Mouse (Mus musculus) forebrain, embryonic 10.5 days (tissue): ENCODE data around the gene Tnfsf15. TPM values are rescaled to one million over a fixed set of nuclear protein-coding genes. Genes with fewer than 3 reads are reported as not detected.

ENCODE experiments used
- DNase-seq: peaks from one replicate; pipeline ENCODE4 v3.0.0-alpha.2; 2017; ENCODE audit warnings: low spot score; ENCODE audit errors: extremely low spot score
- H3K27ac ChIP-seq: fragments of 300-500 bp; sonication (generic); 2 replicates; pipeline ENCODE4 v1.5.1; 2016; ENCODE audit warnings: mild to moderate bottlenecking
- H3K27me3 ChIP-seq: fragments of 300-500 bp; sonication (generic); 2 replicates; pipeline ENCODE4 v1.6.1; 2016; ENCODE audit warnings: mild to moderate bottlenecking; ENCODE audit not compliant: poor library complexity, severe bottlenecking
- H3K36me3 ChIP-seq: fragments of 300-500 bp; sonication (generic); replicated peaks from 2 replicates; pipeline ENCODE4 v1.6.1; 2016; ENCODE audit warnings: mild to moderate bottlenecking, moderate library complexity
- H3K4me1 ChIP-seq: fragments of 300-500 bp; sonication (generic); 2 replicates; pipeline ENCODE4 v1.6.1; 2016
- H3K4me3 ChIP-seq: fragments of 300-500 bp; sonication (generic); 2 replicates; pipeline ENCODE4 v1.5.1; 2016; ENCODE audit warnings: mild to moderate bottlenecking, moderate library complexity
- H3K9me3 ChIP-seq: fragments of 300-500 bp; sonication (generic); 2 replicates; pipeline ENCODE4 v1.6.1; 2016; ENCODE audit warnings: mild to moderate bottlenecking, moderate library complexity
- WGBS: fragments of 180-500 bp; shearing (Covaris S2); methylation state at CpG from one replicate; pipeline ENCODE4 v1.1.7; 2016; 5-methylcytosine and 5-hydroxymethylcytosine counted together
- polyA plus RNA-seq: library from polyadenylated mRNA; unstranded; fragments of >200 nt; fragmentation: Nextera tagmentation; extraction: Ambion mirVana; gene quantifications from 2 replicates; pipeline ENCODE4 v1.2.1, GENCODE M21; 2016

Gene Tnfsf15
- polyA plus RNA-seq, 1 experiment from 2014 or later = not detected

GRCm38 (mm10) chr4:63738364-63738997 lies 6.4 kb downstream of the Tnfsf15 start:
- Histone ChIP-seq H3K9me3 (no peaks in the 10 kb centered on the region), H3K36me3 (no peaks in the 10 kb centered on the region), H3K27ac (no peak overlapping the region), H3K27me3 (no peaks in the 10 kb centered on the region), H3K4me3 (no peak overlapping the region), H3K4me1 (peaks cover 17% of the 10 kb centered on the region)
- 86% methylated on average over 9 of the region's 9 CpGs for WGBS
- no peak for DNase-seq

DNA sequence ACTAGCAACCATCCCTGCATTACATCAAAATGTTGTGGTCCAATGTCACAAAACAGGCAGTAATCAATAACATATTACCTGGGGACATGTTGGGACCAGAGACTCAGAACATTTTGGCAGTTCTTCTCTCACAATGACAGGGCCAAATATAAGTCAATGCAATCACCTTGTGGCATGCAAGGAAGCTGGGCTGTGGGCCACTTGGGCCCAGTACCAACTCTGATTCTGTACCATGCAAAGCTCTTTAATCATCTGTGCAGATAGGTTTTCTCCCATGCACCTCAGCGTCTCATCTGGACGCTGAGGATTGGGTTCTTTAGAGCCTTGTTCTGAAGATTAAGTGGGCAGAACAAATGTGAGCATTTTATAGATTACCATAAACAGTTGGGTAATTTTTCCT lies 13.6 kb downstream of the Tnfsf15 start:
- DNase-seq = no peak
- H3K36me3 ChIP-seq = no peaks in the 10 kb centered on the region
- H3K4me3 ChIP-seq = no peak overlapping the region
- H3K9me3 ChIP-seq = no peaks in the 10 kb centered on the region
- no peak overlapping the region for H3K27ac ChIP-seq
- peaks cover 3% of the 10 kb centered on the region; the same call in 1 of the 2 replicates for H3K27me3 ChIP-seq
- H3K4me1 ChIP-seq = peaks cover 7% of the 10 kb centered on the region
- 83% methylated on average over 2 of the region's 2 CpGs for WGBS

DNA sequence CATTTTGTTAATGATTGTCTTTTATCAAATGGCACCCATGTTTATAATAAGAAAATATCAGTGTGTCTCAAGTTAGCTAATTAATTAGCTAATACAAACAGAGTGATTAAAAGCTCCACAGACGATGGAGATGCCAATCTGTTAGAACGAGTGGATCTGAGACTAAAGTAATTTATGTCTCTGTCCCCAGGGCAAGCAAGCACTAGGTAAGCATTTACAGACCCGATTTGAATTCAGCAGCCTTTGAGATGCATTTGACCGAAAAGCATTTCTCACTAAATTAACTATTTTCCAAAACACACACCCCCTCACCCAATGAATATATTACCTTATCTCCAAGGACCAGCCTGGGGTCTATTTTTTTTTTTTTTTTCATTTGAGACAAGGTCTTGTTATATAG lies 18.2 kb downstream of the Tnfsf15 start:
- Histone ChIP-seq H3K27ac (no peak overlapping the region), H3K4me3 (no peak overlapping the region), H3K27me3 (peaks cover 8% of the 10 kb centered on the region; the same call in 1 of the 2 replicates), H3K9me3 (no peaks in the 10 kb centered on the region), H3K36me3 (no peaks in the 10 kb centered on the region), H3K4me1 (peaks cover 12% of the 10 kb centered on the region)
- WGBS = 61% methylated on average over 4 of the region's 4 CpGs
- DNase-seq = no peak

- Histone ChIP-seq H3K9me3 (no peaks in the 10 kb centered on the region), H3K36me3 (no peaks in the 10 kb centered on the region), H3K27ac (no peak overlapping the region), H3K4me1 (peaks cover 12% of the 10 kb centered on the region), H3K4me3 (no peak overlapping the region), H3K27me3 (peaks cover 8% of the 10 kb centered on the region; the same call in 1 of the 2 replicates)
- no peak for DNase-seq
- 78% methylated on average over 5 of the region's 5 CpGs for WGBS
Observed at GRCm38 (mm10) chr4:63725981-63726380, 18.9 kb downstream of the Tnfsf15 start.

- Histone ChIP-seq H3K9me3 (no peaks in the 10 kb centered on the region), H3K4me1 (no peaks in the 10 kb centered on the region), H3K4me3 (no peak overlapping the region), H3K36me3 (no peaks in the 10 kb centered on the region), H3K27me3 (no peaks in the 10 kb centered on the region), H3K27ac (no peak overlapping the region)
- DNase-seq = no peak
- 83% methylated on average over 8 of the region's 8 CpGs for WGBS
Observed at GRCm38 (mm10) chr4:63717922-63718643, 26.8 kb downstream of the Tnfsf15 start.

- H3K27me3 ChIP-seq = no peaks in the 10 kb centered on the region
- no peaks in the 10 kb centered on the region for H3K4me1 ChIP-seq
- no peak overlapping the region for H3K27ac ChIP-seq
- H3K9me3 ChIP-seq = no peaks in the 10 kb centered on the region
- no peak for DNase-seq
- 97% methylated on average over 5 of the region's 5 CpGs for WGBS
- H3K4me3 ChIP-seq = no peak overlapping the region
- H3K36me3 ChIP-seq = no peaks in the 10 kb centered on the region
Observed at GRCm38 (mm10) chr4:63711886-63712285, 33.0 kb downstream of the Tnfsf15 start.

GRCm38 (mm10) chr4:63710431-63711220 lies 34.3 kb downstream of the Tnfsf15 start:
- 75% methylated on average over 8 of the region's 8 CpGs for WGBS
- Histone ChIP-seq H3K27me3 (no peaks in the 10 kb centered on the region), H3K27ac (no peak overlapping the region), H3K4me3 (no peak overlapping the region), H3K9me3 (no peaks in the 10 kb centered on the region), H3K36me3 (no peaks in the 10 kb centered on the region), H3K4me1 (no peaks in the 10 kb centered on the region)
- DNase-seq = no peak

GRCm38 (mm10) chr4:63706279-63706971 lies 38.5 kb downstream of the Tnfsf15 start:
- no peak for DNase-seq
- 91% methylated on average over 1 of the region's 1 CpGs for WGBS
- no peaks in the 10 kb centered on the region for H3K27me3 ChIP-seq
- H3K36me3 ChIP-seq = no peaks in the 10 kb centered on the region
- no peak overlapping the region for H3K4me3 ChIP-seq
- H3K27ac ChIP-seq = no peak overlapping the region
- no peaks in the 10 kb centered on the region for H3K9me3 ChIP-seq
- H3K4me1 ChIP-seq = no peaks in the 10 kb centered on the region

DNA sequence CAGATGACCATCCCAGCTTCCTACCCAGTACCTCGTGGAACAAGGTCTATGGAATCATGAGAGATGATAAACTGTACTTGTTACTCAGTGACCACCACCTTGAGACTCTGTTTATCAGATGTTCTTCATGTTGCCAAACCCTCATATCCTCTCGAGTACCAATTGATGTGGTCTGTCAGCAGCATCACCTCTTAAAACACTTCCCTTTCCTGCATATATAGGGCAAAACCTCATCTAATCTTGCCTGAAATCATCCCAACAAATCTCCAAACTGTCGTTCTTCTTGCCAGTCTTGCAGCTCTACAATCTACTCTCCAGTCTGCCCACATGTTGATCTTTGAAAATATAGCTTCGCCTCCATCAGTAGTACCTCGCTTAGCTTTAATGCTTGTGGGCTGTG lies 40.7 kb downstream of the Tnfsf15 start:
- no peak for DNase-seq
- Histone ChIP-seq H3K4me1 (peaks cover 10% of the 10 kb centered on the region; the same call in 1 of the 2 replicates), H3K9me3 (no peaks in the 10 kb centered on the region), H3K27me3 (no peaks in the 10 kb centered on the region), H3K4me3 (no peak overlapping the region), H3K36me3 (no peaks in the 10 kb centered on the region), H3K27ac (no peak overlapping the region)
- 82% methylated on average over 5 of the region's 5 CpGs for WGBS

- Histone ChIP-seq H3K9me3 (no peaks in the 10 kb centered on the region), H3K4me3 (no peak overlapping the region), H3K4me1 (peaks cover 10% of the 10 kb centered on the region; the same call in 1 of the 2 replicates), H3K27me3 (no peaks in the 10 kb centered on the region), H3K36me3 (no peaks in the 10 kb centered on the region), H3K27ac (no peak overlapping the region)
- 83% methylated on average over 2 of the region's 2 CpGs for WGBS
- DNase-seq = no peak
Observed at GRCm38 (mm10) chr4:63703686-63704085, 41.2 kb downstream of the Tnfsf15 start.

- H3K9me3 ChIP-seq = no peaks in the 10 kb centered on the region
- no peaks in the 10 kb centered on the region for H3K36me3 ChIP-seq
- H3K4me1 ChIP-seq = peaks cover 10% of the 10 kb centered on the region; the same call in 1 of the 2 replicates
- DNase-seq = no peak
- 88% methylated on average over 4 of the region's 4 CpGs for WGBS
- H3K4me3 ChIP-seq = no peak overlapping the region
- no peaks in the 10 kb centered on the region for H3K27me3 ChIP-seq
- H3K27ac ChIP-seq = no peak overlapping the region
Observed at GRCm38 (mm10) chr4:63702006-63702704, 42.8 kb downstream of the Tnfsf15 start.

DNA sequence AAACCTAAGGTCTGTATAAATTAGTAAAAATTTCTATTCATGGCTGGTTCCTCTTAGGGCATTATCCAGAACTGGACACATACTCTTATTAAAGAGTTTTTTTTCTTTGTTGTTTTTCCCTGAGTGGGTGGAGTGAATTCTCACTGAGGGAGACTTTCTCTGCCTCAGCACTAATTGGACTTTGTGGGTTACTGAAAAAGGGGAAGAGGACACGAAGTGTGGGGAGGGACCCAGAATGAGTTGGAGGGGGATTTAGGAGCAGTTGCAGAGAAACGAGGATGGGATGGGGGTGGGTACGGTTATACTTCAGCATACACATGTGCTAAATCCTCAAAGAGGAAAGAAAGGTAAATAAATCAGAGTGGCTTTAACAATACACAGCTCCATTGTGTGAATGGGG lies 45.2 kb downstream of the Tnfsf15 start:
- H3K27ac ChIP-seq = no peak overlapping the region
- H3K4me3 ChIP-seq = no peak overlapping the region
- peaks cover 10% of the 10 kb centered on the region; the same call in 1 of the 2 replicates for H3K4me1 ChIP-seq
- no peaks in the 10 kb centered on the region for H3K36me3 ChIP-seq
- 66% methylated on average over 3 of the region's 3 CpGs for WGBS
- DNase-seq = no peak
- H3K9me3 ChIP-seq = no peaks in the 10 kb centered on the region
- no peaks in the 10 kb centered on the region for H3K27me3 ChIP-seq
